Comparison of ENCODE assay signal across 21 mouse cellular contexts in genomic region chr5:96200269-96200668, GRCm38 (mm10).
"Had no signal": no experiment of that assay in that cellular context is flagged by ENCODE, and none has a peak within 500 bp of the region (broad histone marks: within the 10 kb centered on the region; RNA-seq: fewer than 3 reads in every experiment).

No protein-coding gene starts in this region.

- DNase-seq: kidney, adult 8-10 months; kidney, postnatal 10 days; kidney, postnatal 36 days; left cerebral cortex, postnatal 4 days; lung, adult 18-20 months; lung, postnatal 10 days; lung, postnatal 36 days; retina, postnatal 1 day; right cerebral cortex, postnatal 25 days; spleen, adult 18-20 months; thymus, postnatal 36 days had no signal

- H3K4me2 ChIP-seq: kidney, embryonic 15.5 days; limb, embryonic 12.5 days; limb, embryonic 15.5 days; lung, embryonic 15.5 days; midbrain, embryonic 12.5 days; midbrain, embryonic 15.5 days; neural tube, embryonic 12.5 days; neural tube, embryonic 15.5 days; stomach, embryonic 15.5 days had no signal

- H3K36me3 ChIP-seq: kidney, embryonic 15.5 days; limb, embryonic 12.5 days; limb, embryonic 15.5 days; lung, embryonic 15.5 days; midbrain, embryonic 12.5 days; midbrain, embryonic 15.5 days; neural tube, embryonic 12.5 days; neural tube, embryonic 15.5 days; stomach, embryonic 15.5 days had no signal

- H3K27ac ChIP-seq: kidney, embryonic 15.5 days; limb, embryonic 12.5 days; limb, embryonic 15.5 days; lung, embryonic 15.5 days; midbrain, embryonic 12.5 days; midbrain, embryonic 15.5 days; neural tube, embryonic 12.5 days; neural tube, embryonic 15.5 days; stomach, embryonic 15.5 days had no signal

- H3K4me3 ChIP-seq: kidney, embryonic 15.5 days; limb, embryonic 12.5 days; limb, embryonic 15.5 days; lung, embryonic 15.5 days; midbrain, embryonic 12.5 days; midbrain, embryonic 15.5 days; neural tube, embryonic 12.5 days; neural tube, embryonic 15.5 days; stomach, embryonic 15.5 days had no signal

- H3K27me3 ChIP-seq: kidney, embryonic 15.5 days; limb, embryonic 12.5 days; limb, embryonic 15.5 days; lung, embryonic 15.5 days; midbrain, embryonic 12.5 days; midbrain, embryonic 15.5 days; neural tube, embryonic 12.5 days; neural tube, embryonic 15.5 days; stomach, embryonic 15.5 days had no signal

- H3K9me3 ChIP-seq: kidney, embryonic 15.5 days; limb, embryonic 12.5 days; limb, embryonic 15.5 days; lung, embryonic 15.5 days; midbrain, embryonic 12.5 days; midbrain, embryonic 15.5 days; neural tube, embryonic 12.5 days; neural tube, embryonic 15.5 days; stomach, embryonic 15.5 days had no signal

- ATAC-seq: intestine, postnatal 0 days; midbrain, embryonic 15.5 days had no signal

- H3K9ac ChIP-seq: kidney, embryonic 15.5 days; limb, embryonic 12.5 days; limb, embryonic 15.5 days; lung, embryonic 15.5 days; midbrain, embryonic 12.5 days; midbrain, embryonic 15.5 days; neural tube, embryonic 12.5 days; neural tube, embryonic 15.5 days; stomach, embryonic 15.5 days had no signal

- H3K4me1 ChIP-seq: limb, embryonic 12.5 days; limb, embryonic 15.5 days; lung, embryonic 15.5 days; midbrain, embryonic 12.5 days; midbrain, embryonic 15.5 days; neural tube, embryonic 12.5 days; neural tube, embryonic 15.5 days; stomach, embryonic 15.5 days had no signal
